Mouse (Mus musculus) ES-Bruce4 (cell line): ENCODE measurements at regions not wholly inside any gene's neighbourhood (a gene's known extent, or its start where the extent isn't known, plus 50 kb on each side); places are given as distances from the start of the nearest gene placed in this dataset.

Experiments used
- H3K27ac ChIP-seq: 2 replicates; pipeline ENCODE4 v1.5.1; 2012; ENCODE audit warnings: low read length, inconsistent platforms; ENCODE audit not compliant: insufficient read depth
- H3K27me3 ChIP-seq: 2 replicates; pipeline ENCODE4 v1.6.1; 2012; ENCODE audit warnings: mild to moderate bottlenecking, low read length, inconsistent platforms; ENCODE audit not compliant: control insufficient read depth, poor library complexity, insufficient read depth, severe bottlenecking
- H3K36me3 ChIP-seq: 2 replicates; pipeline ENCODE4 v1.6.1; 2012; ENCODE audit warnings: inconsistent platforms, mild to moderate bottlenecking, low read length, moderate library complexity; ENCODE audit not compliant: control insufficient read depth, poor library complexity, insufficient read depth, severe bottlenecking
- H3K4me1 ChIP-seq: one replicate; pipeline ENCODE4 v1.8.1; 2011; ENCODE audit warnings: low read length; ENCODE audit not compliant: control insufficient read depth, insufficient read depth
- H3K4me3 ChIP-seq: 2 replicates; pipeline ENCODE4 v1.5.1; 2011; ENCODE audit warnings: low read depth, mild to moderate bottlenecking, low read length
- H3K9ac ChIP-seq: 2 replicates; pipeline ENCODE4 v1.6.1; 2012; ENCODE audit warnings: low read depth, mild to moderate bottlenecking, inconsistent platforms; ENCODE audit not compliant: poor library complexity, severe bottlenecking
- H3K9me3 ChIP-seq: replicated peaks from 2 replicates; pipeline ENCODE4 v1.6.1; 2012; ENCODE audit warnings: mild to moderate bottlenecking, low read length, inconsistent platforms; ENCODE audit not compliant: control insufficient read depth, poor library complexity, insufficient read depth, severe bottlenecking
- CTCF ChIP-seq: IDR thresholded peaks from one replicate; pipeline ENCODE4 v1.8.1; 2011; ENCODE audit warnings: low read depth, low read length
- EP300 ChIP-seq: IDR thresholded peaks from 2 replicates; pipeline ENCODE4 v1.6.1; 2011; ENCODE audit warnings: low read depth, low read length; ENCODE audit not compliant: insufficient read depth
- POLR2A ChIP-seq: IDR thresholded peaks from one replicate; pipeline ENCODE4 v1.8.1; 2011; ENCODE audit warnings: low read length; ENCODE audit not compliant: insufficient read depth

GRCm38 (mm10) chr3:133818966-133819700, 274.2 kb upstream of the Tet2 start:
- no peak overlapping the region for H3K4me3 ChIP-seq
- H3K9me3 ChIP-seq: no peaks in the 10 kb centered on the region
- no peaks in the 10 kb centered on the region for H3K4me1 ChIP-seq
- no peak overlapping the region for H3K9ac ChIP-seq
- no peak overlapping the region for H3K27ac ChIP-seq
- H3K36me3 ChIP-seq: no peaks in the 10 kb centered on the region
- TF ChIP-seq POLR2A (no peak), EP300 (no peak), CTCF (no peak)
- H3K27me3 ChIP-seq: no peaks in the 10 kb centered on the region

GRCm38 (mm10) chr3:133833739-133834391, 288.9 kb upstream of the Tet2 start:
- Histone ChIP-seq H3K4me1 (no peaks in the 10 kb centered on the region), H3K27me3 (no peaks in the 10 kb centered on the region), H3K9me3 (no peaks in the 10 kb centered on the region), H3K36me3 (no peaks in the 10 kb centered on the region), H3K9ac (no peak overlapping the region), H3K27ac (no peak overlapping the region), H3K4me3 (no peak overlapping the region)
- no peak for TF ChIP-seq CTCF

GRCm38 (mm10) chr3:133834459-133834858, 289.5 kb upstream of the Tet2 start:
- no peak overlapping the region for H3K27ac ChIP-seq
- no peaks in the 10 kb centered on the region for H3K9me3 ChIP-seq
- H3K36me3 ChIP-seq: no peaks in the 10 kb centered on the region
- H3K4me1 ChIP-seq: no peaks in the 10 kb centered on the region
- no peak overlapping the region for H3K4me3 ChIP-seq
- no peak overlapping the region for H3K9ac ChIP-seq
- no peaks in the 10 kb centered on the region for H3K27me3 ChIP-seq
- TF ChIP-seq POLR2A (no peak), EP300 (no peak), CTCF (no peak)

GRCm38 (mm10) chr3:133846301-133846700, 301.4 kb upstream of the Tet2 start:
- Histone ChIP-seq H3K9me3 (no peaks in the 10 kb centered on the region), H3K4me1 (no peaks in the 10 kb centered on the region), H3K9ac (no peak overlapping the region), H3K27me3 (no peaks in the 10 kb centered on the region), H3K4me3 (no peak overlapping the region), H3K36me3 (no peaks in the 10 kb centered on the region), H3K27ac (no peak overlapping the region)
- TF ChIP-seq CTCF (no peak), EP300 (no peak), POLR2A (no peak)

- no peak for TF ChIP-seq CTCF
- no peak for TF ChIP-seq POLR2A
- TF ChIP-seq EP300: no peak
- H3K4me3 ChIP-seq: no peak overlapping the region
- no peaks in the 10 kb centered on the region for H3K9me3 ChIP-seq
- no peaks in the 10 kb centered on the region for H3K36me3 ChIP-seq
- no peak overlapping the region for H3K9ac ChIP-seq
- H3K4me1 ChIP-seq: no peaks in the 10 kb centered on the region
- H3K27ac ChIP-seq: no peak overlapping the region
- no peaks in the 10 kb centered on the region for H3K27me3 ChIP-seq
These were observed 329.4 kb upstream of the Tet2 start for GRCm38 (mm10) chr3:133874383-133874782.

- Histone ChIP-seq H3K27ac (no peak overlapping the region), H3K27me3 (no peaks in the 10 kb centered on the region), H3K9ac (no peak overlapping the region), H3K4me3 (no peak overlapping the region), H3K4me1 (no peaks in the 10 kb centered on the region), H3K9me3 (no peaks in the 10 kb centered on the region), H3K36me3 (no peaks in the 10 kb centered on the region)
- peak; percentile 21 for TF ChIP-seq CTCF
- TF ChIP-seq POLR2A: no peak
These were observed 331.6 kb upstream of the Tet2 start for GRCm38 (mm10) chr3:133876439-133877072.
